In the genomic region with DNA sequence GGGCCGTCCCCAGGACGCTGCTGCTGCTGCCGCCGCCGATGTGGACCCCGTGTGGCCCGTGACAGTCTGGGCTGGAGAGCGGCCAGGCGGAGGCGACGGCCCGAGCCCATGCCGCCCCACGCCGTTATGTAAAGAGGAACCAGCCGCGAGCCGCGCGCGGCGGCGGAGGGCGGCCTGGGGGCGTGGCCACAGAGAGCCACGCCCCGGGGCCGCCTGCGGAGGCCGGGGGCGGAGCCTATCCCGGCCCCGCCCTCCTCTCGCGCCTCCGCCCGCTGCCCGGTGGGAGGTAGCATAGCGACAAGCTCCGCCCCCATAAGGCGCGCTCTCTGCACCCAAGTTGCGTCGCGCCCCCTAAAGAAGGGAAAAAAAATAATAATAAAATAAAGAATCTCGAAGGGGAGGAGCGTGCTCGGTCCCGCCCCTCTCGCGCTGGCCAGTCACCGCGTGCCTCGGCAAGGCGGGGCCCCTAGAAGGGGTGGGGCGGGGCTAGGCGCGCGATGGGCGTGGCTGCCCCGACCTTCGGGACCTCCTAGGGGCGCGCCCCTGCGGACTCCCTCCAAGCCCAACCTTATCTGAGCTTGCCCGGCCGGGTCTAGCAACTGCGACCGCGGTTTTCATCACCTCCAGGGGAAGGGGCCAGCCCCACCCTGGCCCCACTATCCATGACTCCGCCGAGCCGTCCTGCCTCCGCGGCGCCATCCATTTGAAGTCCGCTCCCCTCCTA, we compare ENCODE assay signal across 8 mouse cellular contexts. TPM values are rescaled to one million over a fixed set of nuclear protein-coding genes. Genes with fewer than 3 reads are reported as not detected.
DNase-seq lines count a peak whose midpoint lies in the region; ATAC-seq and TF ChIP-seq lines count a peak whose summit lies in the region.

No protein-coding gene starts in this region.

- DNase-seq in G1E (ENCODE audit: low spot score): peak; percentile 96
- DNase-seq in cerebellum, adult 11-12 months: peak; percentile 88
- peak; percentile 91 for DNase-seq in heart, postnatal 25 days (ENCODE audit: low spot score)
- peak; percentile 67 to 73 for DNase-seq in layer of hippocampus, adult 8-10 months (ENCODE audit: low spot score in 2 of 2)
- DNase-seq in thymus, adult 18-20 months: peak; percentile 75 to 81

- peak overlapping the region; percentile 88 for H3K4me3 ChIP-seq in G1E (ENCODE audit: low read depth, low read length)
- H3K4me3 ChIP-seq in forebrain, embryonic 15.5 days: peak overlapping the region; percentile 87
- peak overlapping the region; percentile 87 for H3K4me3 ChIP-seq in lung, embryonic 15.5 days
- peak overlapping the region; percentile 89 for H3K4me3 ChIP-seq in olfactory bulb, adult 2 months (ENCODE audit: insufficient read depth, low read depth, low read length)

- WGBS in forebrain, embryonic 15.5 days: under 1% methylated on average over 56 of the region's 77 CpGs
- 0% methylated on average over 75 of the region's 77 CpGs for WGBS in lung, embryonic 15.5 days
- WGBS in olfactory bulb, adult 2 months: under 1% methylated on average over 77 of the region's 77 CpGs

- H3K9me3 ChIP-seq in G1E (replicated peaks): no peaks in the 10 kb centered on the region
- no peaks in the 10 kb centered on the region for H3K9me3 ChIP-seq in forebrain, embryonic 15.5 days
- no peaks in the 10 kb centered on the region for H3K9me3 ChIP-seq in lung, embryonic 15.5 days

- peak overlapping the region; percentile 97 for H3K4me2 ChIP-seq in forebrain, embryonic 15.5 days (replicated peaks)
- peak overlapping the region; percentile 83 for H3K4me2 ChIP-seq in lung, embryonic 15.5 days

- peak; percentile 71 for ATAC-seq in G1E (ENCODE audit: extremely low read depth, insufficient number of reproducible peaks, low FRiP score, poor library complexity, severe bottlenecking)
- peak; percentile 59 for ATAC-seq in forebrain, embryonic 15.5 days (replicated peaks)
- ATAC-seq in lung, embryonic 15.5 days (ENCODE audit: borderline replicate concordance, extremely low read depth, low FRiP score, low TSS enrichment): peak; percentile 85

- peak; percentile 62; the same call in 1 of the 2 replicates for TF ChIP-seq POLR2A in olfactory bulb, adult 2 months (IDR thresholded peaks at IDR 0.05; ENCODE audit: insufficient read depth, low read depth, low read length)

- peak overlapping the region; percentile 78 for H3K9ac ChIP-seq in forebrain, embryonic 15.5 days (replicated peaks)
- H3K9ac ChIP-seq in lung, embryonic 15.5 days: peak overlapping the region; percentile 67

- H3K4me1 ChIP-seq in G1E (ENCODE audit: insufficient read depth, low read depth, low read length): peaks cover 67% of the 10 kb centered on the region
- H3K4me1 ChIP-seq in forebrain, embryonic 15.5 days: peaks cover 42% of the 10 kb centered on the region
- peaks cover 61% of the 10 kb centered on the region for H3K4me1 ChIP-seq in lung, embryonic 15.5 days
- H3K4me1 ChIP-seq in olfactory bulb, adult 2 months (ENCODE audit: control insufficient read depth, insufficient read depth, low read length): peaks cover 57% of the 10 kb centered on the region

- intact Hi-C loops in heart, postnatal 25 days (cut with DNase I): no loop called here

- peaks cover 35% of the 10 kb centered on the region for H3K36me3 ChIP-seq in G1E (replicated peaks)
- H3K36me3 ChIP-seq in forebrain, embryonic 15.5 days: no peaks in the 10 kb centered on the region
- H3K36me3 ChIP-seq in lung, embryonic 15.5 days: no peaks in the 10 kb centered on the region

- H3K27me3 ChIP-seq in G1E (ENCODE audit: insufficient read depth, low read length): no peaks in the 10 kb centered on the region
- H3K27me3 ChIP-seq in forebrain, embryonic 15.5 days: peaks cover 26% of the 10 kb centered on the region
- H3K27me3 ChIP-seq in lung, embryonic 15.5 days: 0 out of 2 replicates have a peak, but pooled peaks cover 1% of the 10 kb centered on the region

- H3K27ac ChIP-seq in forebrain, embryonic 15.5 days (replicated peaks): peak overlapping the region; percentile 44; the same call in 1 of the 2 replicates
- peak overlapping the region; percentile 88 for H3K27ac ChIP-seq in lung, embryonic 15.5 days
- H3K27ac ChIP-seq in olfactory bulb, adult 2 months (ENCODE audit: insufficient read depth, low read depth, low read length): peak overlapping the region; percentile 38; the same call in 1 of the 2 replicates

- no peak for TF ChIP-seq CTCF in G1E (IDR thresholded peaks at IDR 0.05; ENCODE audit: low read depth, low read length)
- TF ChIP-seq CTCF in olfactory bulb, adult 2 months (IDR thresholded peaks at IDR 0.05; ENCODE audit: insufficient read depth, low read depth, low read length): no peak

RNA-seq across cellular contexts. Expression of gene Sh2b3, which starts 0.6 kb away (rescaled TPM):
- total RNA-seq in G1E (2014; fragmentation: Nextera tagmentation): 20.4 and 25.7 TPM in 2 replicates
- 16.3 and 20.3 TPM in 2 replicates for total RNA-seq in G1E (2017)
- polyA plus RNA-seq in G1E (2012): 122 and 186 TPM in 2 replicates
- 5.9 and 6.7 TPM in 2 replicates for polyA plus RNA-seq in forebrain, embryonic 15.5 days (2015; fragmentation: Nextera tagmentation; extraction: Ambion mirVana)
- total RNA-seq in heart, postnatal 25 days (2021): 10 to 100 TPM; 20.3 to 27.3 TPM
- 10 to 100 TPM; 19.6 to 21.6 (median 20.4) TPM for total RNA-seq in layer of hippocampus, adult 8-10 months (2022)
- 20.5 and 21.2 TPM in 2 replicates for polyA plus RNA-seq in lung, embryonic 15.5 days (2015; fragmentation: Nextera tagmentation; extraction: Ambion mirVana)
- polyA plus RNA-seq in olfactory bulb, adult 2 months (2012; ENCODE audit: insufficient read depth, insufficient read length, low replicate concordance, missing spikeins): not detected in 2 replicates

RNA-seq across cellular contexts. Expression of gene Pheta1, which starts 11.9 kb away (rescaled TPM):
- total RNA-seq in G1E (2014; fragmentation: Nextera tagmentation) (0.92 and 2.6 TPM in 2 replicates), G1E (2017) (2.5 and 2.6 TPM in 2 replicates)
- 13.3 and 17.6 TPM in 2 replicates for polyA plus RNA-seq in G1E (2012)
- polyA plus RNA-seq in forebrain, embryonic 15.5 days (2015; fragmentation: Nextera tagmentation; extraction: Ambion mirVana): 58.9 and 59.3 TPM in 2 replicates
- total RNA-seq in heart, postnatal 25 days (2021): 10 to 100 TPM; 12.2 to 13.2 TPM
- total RNA-seq in layer of hippocampus, adult 8-10 months (2022): 1 to 10 TPM; 8.7 to 9.8 (median 9.0) TPM
- polyA plus RNA-seq in lung, embryonic 15.5 days (2015; fragmentation: Nextera tagmentation; extraction: Ambion mirVana): 27.2 and 27.5 TPM in 2 replicates
- polyA plus RNA-seq in olfactory bulb, adult 2 months (2012; ENCODE audit: insufficient read depth, insufficient read length, low replicate concordance, missing spikeins): not detected in 2 replicates

Comparison
In these comparisons a context has a peak if more than half of its experiments do, and no peak if none do; other contexts are left out.
1. Peak in every context shown above with its lines: DNase-seq, ATAC-seq, H3K4me3 ChIP-seq and H3K27ac ChIP-seq.
2. H3K27ac ChIP-seq: peak in every context shown above with its lines; median percentile 88 in lung, embryonic 15.5 days; 44 in forebrain, embryonic 15.5 days; 38 in olfactory bulb, adult 2 months.
3. RNA of gene Pheta1, which starts 11.9 kb away (polyA plus RNA-seq): 58.9 to 59.3 TPM in forebrain, embryonic 15.5 days, 27.2 to 27.5 TPM in lung, embryonic 15.5 days and 13.3 to 17.6 TPM in G1E; not detected in olfactory bulb, adult 2 months; every median in the first group is over 10 times any median in the second.